Mouse (Mus musculus) right cerebral cortex, adult 2 months (tissue): ENCODE results near the gene Eif2b2.
A peak's percentile ranks its signal among the peaks of the same experiment; 100 is the strongest.

Source experiments
- DNase-seq, 2 experiments: peaks; one replicate each; pipeline ENCODE4 v3.0.0; 2021 to 2022; ENCODE audit warnings: low spot score in 2 of 2

The Eif2b2 gene

DNA sequence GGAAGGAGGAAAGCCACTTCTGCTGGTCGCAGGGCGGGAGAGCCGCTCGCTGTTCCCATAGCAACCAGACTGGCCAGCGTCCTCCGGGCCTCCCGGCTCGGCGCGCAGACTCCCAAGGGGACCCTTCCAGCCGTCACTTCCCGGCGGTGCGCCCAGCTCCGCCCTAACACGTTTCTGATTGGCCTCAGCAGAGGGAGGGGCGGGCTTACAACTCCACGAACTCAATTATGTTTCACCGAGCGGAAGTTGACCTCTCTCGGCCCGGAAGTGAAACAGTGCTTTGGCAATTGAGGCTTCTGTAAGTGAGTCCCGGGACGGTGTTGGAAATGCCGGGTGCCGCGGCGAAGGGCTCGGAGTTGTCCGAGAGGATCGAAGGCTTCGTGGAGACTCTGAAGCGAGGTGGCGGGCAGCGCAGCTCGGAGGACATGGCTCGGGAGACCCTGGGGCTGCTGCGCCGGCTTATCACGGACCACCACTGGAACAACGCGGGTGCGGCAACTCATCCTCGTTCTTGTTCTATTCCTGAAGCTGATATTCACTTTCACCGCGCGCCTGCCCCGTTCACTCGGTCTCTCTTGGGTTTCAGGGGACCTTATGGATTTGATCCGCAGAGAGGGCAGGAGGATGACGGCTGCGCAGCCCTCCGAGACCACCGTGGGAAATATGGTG lies at the start of gene Eif2b2:
Gene Eif2b2, plus strand, starts transcription at position 246 of the 669 bp plus-strand sequence.
- peak; percentile 98 to 99 for DNase-seq

DNA sequence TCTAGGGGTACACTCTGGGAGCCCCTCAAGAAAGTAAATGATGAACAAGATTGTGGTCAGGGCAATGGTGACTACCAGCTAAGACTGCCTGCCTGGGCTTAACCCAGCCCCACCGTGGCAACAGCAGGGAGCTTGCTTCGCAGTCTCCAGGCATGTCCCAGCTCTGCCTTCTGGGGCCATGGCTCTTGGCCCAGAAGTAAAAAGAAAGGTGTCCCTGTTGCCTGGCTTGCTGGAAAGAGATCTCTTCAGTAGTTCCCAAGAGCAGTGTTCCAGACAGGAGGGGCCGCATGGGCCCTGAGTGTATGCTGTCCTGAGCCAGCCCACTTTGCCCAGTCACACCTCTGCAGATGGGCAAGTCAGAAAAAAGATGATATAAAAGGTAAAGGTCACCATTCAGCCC lies 49.4 kb upstream of the Eif2b2 start:
- DNase-seq, result no peak

DNA sequence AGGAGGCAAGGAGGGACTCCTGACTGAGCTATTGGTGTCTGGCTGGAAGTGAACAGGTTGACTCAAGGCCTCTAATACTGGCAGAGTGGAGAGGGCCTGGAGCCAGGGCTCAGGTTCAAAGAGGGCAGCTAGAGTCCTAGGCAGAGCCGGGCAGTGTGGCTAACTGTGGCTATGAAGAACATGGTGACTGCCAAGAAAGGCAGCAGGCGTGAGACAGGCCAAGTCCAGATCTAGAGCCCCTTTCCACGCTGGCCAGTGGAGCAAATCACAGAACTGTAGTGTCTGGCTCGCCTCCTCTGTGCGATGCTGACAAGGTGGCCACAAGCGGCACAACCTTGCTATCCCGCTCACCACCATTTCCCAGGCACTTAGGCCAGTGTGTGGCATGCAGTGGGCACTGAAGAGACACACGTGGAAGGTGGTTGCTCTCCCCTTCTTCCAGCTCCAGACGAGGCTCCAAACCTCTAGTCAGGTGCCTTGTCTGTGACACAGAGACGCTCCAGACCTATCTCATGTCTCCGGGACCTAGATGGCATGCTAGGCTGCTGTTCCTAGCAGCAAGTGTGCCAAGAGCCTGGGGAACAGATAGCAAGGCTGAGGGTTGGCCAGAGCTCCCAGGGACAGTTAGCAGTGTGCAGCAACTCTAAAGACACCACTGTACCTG lies 48.9 kb upstream of the Eif2b2 start:
- no peak for DNase-seq

DNA sequence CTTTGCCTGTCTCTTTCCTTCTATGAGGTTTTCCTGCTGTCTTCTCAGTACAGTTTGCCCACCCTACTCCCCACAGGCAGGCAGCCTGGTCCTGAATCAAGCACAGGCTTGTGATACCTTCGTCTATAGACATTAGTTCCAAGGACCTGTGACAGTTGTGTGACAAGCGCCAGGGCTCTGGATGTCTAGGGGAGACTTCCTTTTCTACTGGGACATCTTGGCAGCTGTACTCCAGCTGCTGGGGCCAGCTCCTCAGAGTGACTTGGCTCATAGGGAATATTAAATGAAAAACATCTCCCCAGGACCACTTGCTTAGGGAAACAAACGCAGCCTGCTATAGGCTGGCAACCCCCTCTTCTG lies 48.4 kb upstream of the Eif2b2 start:
- no peak for DNase-seq

DNA sequence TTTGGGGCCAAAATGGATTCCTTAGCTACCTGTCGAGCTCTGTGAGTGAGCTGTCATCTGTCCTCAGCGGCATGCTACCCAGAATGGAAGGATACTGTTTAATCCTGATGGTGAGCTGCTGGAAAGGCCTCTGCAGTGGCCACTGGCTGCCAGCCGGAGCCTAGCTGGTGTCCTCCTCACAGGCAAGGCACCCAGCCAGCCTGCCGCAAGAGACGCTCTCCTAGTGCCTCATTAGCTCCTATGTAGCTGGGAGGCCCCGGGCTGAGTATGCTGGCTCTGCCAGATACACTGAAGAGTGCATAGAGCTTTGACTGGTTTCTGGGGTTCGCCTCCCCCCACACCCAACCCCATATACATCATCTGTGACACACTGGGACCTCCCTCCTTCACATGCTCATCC lies 45.3 kb upstream of the Eif2b2 start:
- no peak for DNase-seq

DNA sequence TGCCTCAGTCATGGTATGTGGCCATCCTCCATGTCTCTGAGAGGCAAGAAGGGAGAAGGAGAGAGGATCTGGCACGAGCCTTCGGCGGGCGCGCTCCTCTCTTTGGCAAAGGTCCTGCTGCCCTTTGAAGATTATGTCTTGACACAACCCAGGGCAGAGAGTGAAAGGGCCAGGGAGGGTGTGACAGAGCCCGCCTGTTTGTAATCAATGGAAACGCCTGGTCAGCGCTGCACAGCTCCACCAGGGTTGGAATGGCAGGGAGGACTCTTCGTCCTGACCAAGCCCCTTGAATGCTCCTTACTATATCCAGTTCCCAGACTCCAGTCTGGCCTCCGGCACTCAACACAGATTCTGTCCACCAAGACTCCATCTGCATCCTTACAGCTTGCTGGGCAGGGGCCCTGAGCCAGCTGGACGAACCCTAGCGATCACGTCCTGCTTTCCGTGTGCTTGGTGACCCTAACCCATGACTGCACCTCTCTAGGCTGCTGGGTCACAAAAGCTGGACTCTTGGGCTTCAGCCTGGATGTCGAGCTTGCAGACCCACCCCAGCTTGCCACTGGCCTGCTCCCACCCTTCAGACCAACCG lies 44.1 kb upstream of the Eif2b2 start:
- DNase-seq, result no peak

DNA sequence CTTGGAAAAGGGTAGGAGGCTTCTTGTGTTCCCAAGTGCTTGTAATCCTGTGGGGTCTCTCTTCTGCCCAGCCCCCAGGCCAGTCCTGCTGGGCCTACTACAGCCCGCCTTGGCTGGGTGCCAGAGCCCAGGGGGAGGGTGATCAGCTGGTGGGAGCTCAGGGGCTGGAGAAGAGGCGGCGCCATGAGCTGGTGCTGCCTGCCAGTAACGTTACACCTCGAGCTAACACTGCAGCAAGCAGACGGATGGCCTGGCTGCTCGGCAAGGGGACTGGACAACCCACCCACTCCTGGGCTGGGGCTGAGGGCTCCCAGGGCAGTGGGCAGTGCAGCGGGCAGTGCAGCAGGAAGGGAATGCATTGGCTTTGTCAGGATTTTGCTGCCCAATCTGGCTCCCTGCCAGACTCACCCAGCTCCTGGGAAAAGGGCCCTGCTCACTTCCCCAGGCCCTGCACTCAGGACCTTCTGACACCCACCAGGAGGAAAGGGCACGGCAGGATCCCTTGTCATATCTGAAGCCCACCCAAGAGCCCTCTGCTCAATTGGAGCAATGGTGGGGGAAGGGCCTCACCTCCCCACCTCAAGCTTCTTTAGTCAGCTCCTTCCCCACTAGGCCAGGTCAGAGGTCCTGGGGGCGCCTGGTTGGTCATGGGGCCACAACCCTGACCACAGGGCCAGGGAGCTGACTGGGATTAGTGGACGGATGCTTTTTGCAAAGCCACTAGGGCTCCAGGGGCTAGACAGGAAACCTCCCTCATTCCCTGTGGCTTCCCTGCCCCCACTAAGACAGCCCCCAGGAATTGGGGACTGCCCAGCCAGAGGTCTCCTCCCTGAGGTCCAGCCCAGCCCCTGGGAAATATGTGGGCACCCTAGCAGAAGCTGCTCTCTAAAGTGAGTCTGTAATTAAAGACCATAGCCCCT lies 43.1 kb upstream of the Eif2b2 start:
- peak in 1 of 2 experiments; percentile 14 for DNase-seq

DNA sequence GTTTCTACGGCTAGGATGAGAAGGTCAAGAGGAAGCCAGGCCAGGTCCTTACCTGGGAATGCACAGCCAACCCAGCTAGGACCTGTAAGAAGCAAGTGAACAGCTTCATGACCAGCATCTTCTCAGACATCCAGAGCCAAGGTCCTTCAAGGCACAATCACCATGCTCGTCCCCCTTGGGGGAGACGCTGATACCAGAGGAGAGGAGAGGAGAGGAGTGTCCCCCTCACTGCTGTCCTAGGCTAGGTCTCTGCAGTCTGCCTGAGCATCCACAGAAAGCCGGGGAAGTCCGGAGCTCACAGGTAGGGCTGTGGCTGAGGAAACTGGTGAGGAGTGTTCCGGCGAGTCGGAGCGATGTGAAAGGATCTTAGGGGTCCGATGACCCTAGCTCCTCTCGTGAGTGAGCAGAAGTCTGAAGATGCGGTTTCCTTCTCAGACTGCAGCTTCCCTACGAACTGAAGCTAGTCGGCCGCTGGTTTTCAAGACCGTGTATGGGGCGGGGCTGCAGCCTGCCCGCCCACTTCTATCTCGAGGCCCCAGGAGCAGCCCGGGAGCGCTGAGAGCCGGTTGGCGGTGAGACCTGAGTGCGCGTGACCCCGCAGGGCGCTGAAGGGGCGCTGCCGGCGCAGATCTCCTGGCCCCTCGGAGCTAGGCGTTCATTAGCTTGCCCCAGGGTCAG lies 42.3 kb upstream of the Eif2b2 start:
- no peak for DNase-seq

DNA sequence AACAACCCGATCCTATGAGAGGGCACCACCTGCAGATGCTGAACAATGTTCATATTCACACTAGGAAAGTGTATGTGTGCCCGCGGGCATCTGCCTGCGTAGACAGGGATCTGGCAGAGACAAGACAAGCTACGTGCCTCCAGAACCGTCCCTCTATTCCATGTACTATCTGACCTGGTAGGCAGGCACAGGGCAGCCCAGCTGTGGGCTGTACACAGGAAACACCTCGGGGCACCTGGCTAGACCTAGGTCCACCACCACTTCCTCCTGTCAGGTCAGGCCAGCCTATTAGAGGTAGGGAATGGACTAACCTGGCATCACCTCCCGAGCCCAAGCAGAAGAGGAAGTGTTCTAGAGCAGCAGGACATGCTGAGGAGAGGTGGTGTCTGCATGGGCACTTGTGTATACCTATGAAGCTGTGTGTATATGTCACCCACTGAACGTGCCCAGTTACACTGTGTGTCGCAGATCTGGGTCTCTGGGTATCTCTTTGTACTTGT lies 41.5 kb upstream of the Eif2b2 start, which contains the start of gene Pgf:
Gene Pgf, minus strand, starts transcription at position 51 of the 500 bp plus-strand sequence.
- no peak for DNase-seq

DNA sequence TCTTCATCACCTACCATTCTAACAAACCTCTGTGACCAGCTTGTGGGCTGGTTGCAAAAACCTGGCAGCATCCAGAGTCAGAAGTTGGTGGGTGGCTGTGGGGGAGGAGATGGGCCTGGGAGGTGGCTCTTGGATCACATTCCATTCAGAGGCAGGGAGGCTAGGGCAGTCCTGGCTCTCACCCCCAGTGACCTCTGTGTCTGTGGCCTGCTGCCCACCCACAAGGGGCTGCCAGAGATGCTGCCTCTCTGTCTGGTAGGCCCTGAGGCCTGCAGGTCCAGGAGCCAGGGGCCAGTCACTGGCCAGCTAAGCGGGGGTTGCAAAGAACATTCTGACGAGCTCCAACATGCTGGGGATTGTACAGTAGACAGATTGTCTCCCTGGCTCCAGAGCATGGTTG lies 41.0 kb upstream of the Eif2b2 start:
- no peak for DNase-seq

DNA sequence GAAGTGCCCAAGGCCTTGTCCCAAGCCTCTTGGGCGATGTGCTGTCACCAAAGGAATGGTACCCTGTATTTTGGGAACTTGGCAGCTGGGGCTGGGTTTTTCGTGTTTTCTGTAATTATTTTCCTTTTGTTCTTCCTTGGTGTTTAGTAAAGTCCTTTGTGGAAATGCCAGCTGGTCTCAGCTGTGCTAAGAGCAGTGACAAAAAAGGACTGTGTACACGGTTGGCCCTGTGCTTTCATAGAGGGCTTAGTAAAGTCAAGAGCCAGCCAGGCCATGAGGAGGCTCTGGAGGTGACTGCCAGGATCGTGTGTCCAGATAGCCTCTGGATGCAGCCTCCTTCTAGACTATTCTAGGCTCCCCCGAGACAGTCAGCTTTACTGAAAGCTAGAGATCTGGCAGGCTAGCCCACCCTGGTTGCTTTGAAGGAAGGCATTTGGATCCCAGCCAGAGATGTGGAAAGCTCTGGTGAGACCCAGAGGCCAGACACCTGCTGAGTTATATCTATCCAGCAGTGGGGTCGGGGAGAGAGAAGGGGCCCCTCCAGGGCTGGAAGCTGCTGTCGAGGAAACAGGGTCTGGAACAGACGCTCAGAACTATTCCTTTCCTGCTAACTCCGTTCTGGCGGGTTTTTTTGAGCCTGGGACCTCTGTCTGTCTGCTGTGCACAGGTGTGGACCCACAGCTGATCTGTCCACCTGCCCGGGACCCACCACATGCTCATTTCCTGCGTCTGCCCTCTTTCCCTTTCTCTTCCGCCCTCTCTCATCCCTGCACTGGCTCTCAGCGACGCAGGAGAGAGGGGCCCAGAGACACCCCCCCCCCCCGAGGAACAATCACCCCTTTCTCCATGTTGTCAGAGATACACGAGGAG lies 37.6 kb upstream of the Eif2b2 start:
- no peak for DNase-seq

DNA sequence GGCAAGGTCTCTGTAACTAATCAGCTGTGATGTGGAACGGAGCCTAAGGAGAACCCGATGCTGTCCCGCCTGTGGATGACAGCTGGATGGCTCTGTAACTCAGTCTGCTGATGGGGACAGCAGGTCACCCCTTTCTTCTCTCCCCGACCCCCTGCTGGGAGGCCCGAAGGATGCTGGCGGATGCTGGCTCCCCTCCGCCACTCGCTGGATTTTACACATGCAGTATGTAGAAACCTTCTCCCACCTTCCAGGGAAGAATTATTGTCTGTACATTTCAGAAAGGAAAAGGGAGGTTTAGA lies 37.0 kb upstream of the Eif2b2 start:
- no peak for DNase-seq

DNA sequence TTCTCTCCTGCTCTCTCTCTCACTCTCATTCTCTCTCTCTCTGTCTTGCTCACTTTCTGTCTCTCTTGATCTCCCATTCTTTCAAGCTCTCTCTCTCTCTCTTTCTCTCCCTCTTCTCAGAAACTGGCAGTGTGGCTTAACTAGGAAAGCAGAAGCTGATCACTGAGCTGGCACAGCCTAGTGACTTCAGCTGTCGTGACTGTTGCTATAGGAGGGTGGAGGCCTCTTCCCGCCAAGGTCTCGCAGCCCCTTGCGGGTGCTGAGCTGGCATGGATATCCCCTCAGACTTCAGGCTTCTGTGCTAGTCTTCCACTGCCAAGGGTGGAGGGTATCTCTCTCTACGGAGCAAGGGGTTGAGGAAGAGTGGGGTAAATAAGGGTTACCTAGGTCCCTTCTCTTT lies 36.4 kb upstream of the Eif2b2 start:
- DNase-seq, result no peak

DNA sequence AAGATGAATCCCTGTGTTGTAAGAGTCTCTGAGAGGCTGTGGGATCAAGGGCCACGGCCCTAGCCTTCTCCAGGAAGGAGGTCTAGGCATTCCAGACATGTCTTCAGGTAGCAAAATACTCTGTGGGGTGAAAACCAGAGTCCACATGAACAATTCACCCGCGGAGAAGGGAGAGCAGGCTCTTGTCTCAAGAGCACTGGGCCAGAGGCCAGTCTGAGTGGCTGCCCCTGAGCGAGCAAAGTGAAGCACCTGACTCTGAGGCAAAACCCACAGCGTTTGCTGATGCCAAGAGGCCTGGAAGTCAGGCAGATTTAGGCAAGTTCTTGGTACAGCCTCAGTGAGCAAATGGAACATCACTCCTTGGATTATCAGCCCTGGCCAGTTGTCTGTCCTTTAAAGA lies 35.2 kb upstream of the Eif2b2 start:
- DNase-seq, result no peak

DNA sequence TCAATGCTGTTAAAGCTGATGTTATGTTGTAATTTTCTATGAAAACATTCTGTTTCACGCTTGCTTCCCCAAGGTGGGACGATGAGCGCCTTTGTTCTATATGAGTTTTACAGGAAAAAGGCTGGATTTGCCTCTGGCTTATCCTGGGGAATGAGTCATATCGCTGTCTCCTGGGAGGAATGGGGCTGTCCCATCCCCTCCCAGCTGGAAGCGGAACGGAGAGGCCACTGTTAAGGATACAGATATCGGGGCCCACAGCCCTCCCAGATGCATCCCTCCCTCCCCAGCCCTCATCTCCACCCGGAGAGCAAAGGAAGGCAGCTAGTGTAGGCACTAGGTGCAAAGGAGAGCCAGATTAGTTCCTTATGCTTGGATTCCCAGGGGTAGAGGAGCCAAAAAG lies 33.5 kb upstream of the Eif2b2 start:
- DNase-seq, result no peak

DNA sequence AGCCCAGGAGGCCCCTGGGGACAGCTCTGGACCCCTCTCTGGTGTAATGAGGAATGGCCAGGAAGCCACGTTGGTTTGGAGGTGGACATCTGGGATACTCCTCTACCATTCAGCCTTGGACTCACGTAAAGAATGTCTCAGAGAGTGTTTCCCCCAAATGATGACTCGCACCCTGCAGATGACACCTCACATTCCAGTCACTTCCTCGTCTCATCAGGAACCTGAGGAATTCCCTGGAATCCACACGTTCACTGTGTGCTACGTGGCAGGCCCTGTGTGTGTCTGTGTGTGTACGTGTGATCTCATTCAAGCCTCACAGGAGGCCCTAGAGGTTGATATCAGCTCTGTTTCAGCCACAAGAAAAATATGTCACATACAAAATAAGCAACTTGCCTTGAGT lies 32.9 kb upstream of the Eif2b2 start:
- DNase-seq, result no peak

DNA sequence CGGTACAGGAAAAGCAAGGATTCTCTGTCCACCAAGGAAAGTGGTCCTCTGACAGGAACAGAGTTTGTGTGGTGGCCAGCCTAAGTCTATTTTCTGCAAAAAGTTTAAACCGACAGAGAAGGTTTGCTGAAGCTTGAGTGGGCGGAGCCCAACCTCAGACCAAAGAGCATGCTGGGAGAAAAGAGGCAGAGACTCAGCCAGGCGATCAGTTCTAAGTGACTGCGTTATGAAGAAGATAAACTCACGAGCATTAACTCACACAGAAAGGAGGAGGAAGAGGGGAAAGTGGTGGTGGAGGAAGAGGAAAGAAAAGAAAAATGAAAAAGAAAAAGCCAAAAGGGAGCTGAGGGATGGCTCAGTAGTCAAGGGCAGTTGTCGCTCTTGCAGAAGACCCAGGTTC lies 29.0 kb upstream of the Eif2b2 start:
- no peak for DNase-seq

DNA sequence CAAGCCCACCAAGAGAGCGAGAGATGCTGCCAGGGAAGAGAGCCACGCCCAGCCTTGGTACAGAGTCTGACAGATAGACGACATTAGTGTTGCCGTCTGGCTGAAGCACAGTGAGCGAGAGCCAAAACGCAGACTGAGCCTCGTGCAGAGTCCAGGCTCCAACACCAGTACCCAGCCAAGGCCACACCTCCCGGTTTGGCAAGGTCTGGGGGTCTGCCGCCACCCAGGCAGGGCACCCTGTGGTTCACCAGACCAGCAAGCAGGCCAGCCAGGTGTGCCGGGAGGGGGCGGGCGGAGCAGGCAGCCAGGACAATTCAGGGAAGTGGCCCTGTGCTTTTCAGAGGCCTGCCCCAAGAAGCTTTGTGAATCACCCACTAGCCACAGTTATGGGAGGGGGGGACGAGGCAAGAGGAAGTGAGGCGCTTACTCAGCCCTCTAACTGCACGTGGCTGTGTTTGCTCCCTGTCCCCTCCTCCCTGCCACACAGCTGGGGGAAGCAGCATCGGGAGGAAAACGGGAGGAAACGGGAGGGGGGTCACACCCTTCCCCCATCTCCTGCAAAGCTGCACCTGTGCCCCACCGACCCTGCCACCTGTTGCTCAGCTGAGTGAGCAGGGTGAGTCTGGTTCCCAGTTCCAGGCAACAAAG lies 26.7 kb upstream of the Eif2b2 start:
- DNase-seq, result no peak

DNA sequence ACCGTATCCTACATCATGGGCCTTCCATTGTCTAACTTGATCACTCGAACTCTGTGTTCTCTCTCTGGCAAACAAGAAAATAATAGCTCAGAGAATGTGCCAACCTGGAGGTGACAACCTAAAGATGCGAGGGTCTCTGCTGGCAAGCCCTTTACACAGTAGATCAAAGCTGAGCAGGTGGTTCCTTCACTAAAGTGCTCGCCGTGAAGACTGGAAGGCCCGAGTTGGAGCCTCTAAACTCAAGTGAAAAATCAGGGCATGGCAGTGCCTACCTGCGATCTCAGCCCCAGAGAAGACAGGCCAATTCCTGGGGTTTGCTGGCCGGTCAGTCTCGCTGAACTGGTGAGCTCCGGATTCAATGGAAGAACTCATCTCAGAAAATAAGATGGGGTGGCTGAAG lies 26.1 kb upstream of the Eif2b2 start:
- DNase-seq, result no peak

DNA sequence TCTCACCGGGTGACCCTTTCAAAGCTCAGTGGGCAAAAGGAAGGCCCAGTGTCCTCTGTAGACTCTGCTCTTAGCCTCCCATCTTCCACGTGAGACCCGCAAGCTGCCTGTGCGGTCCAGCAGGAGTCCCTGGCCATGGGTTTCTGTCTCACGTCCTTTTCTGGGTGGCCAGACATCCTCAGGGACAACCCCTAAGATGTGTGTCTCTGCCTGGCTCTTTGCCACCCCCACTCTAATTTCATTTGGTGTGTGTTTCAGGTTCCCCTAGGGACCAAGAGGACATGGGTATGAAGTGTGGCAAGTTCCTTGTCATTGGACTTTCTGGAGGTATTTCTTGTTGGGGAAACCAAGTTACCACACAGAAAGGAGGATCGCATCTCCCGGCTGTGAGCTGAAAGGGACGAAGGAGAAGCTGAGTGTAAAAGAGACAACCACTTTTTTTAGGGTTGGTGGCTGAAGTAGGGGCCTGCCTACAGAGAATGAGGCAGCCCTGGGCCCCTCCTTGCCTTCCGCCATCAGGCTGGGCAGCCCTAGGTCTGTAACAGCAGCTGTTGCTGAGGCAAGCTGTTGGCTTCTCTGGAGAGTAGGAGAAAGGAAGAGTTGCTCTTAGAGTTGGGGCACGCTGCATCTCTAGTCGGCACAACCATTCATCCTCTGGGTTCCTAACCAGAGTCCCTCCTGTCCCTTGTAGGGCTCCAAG lies 25.2 kb upstream of the Eif2b2 start:
- no peak for DNase-seq
